Mouse (Mus musculus) C2C12 (cell line): ENCODE data around the gene Ptpn21.

ENCODE experiments used
- CTCF ChIP-seq: IDR thresholded peaks from one replicate; pipeline ENCODE4 v1.5.1; 2011; ENCODE audit not compliant: control insufficient read depth, insufficient read depth, insufficient read length
- MYOG ChIP-seq: IDR thresholded peaks from one replicate; pipeline ENCODE4 v1.6.1; 2011; ENCODE audit not compliant: control insufficient read depth, insufficient read length; ENCODE audit errors: extremely low read depth

DNA sequence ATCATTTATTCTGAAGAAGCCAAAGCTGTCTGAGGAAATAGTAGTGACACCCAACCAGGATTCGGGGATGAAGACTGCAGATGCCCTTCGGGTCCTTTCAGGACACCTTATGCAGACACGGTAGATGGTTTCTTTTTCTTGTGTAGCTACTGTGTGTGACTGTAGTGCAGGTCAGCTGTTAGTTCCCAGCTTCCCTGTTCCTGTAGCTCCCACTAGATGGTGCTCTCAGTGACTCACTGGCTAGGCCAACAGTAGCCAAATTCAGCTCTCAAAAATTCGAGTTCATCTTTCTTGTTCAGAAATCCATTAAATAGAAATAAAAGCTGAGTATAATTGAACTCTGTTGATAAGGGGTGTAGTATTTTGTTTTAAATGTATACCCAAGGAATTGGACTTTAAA is 41.9 kb upstream of the Ptpn21 start:
- TF ChIP-seq CTCF, result peak; percentile 14
- TF ChIP-seq MYOG, result no peak
